Mouse (Mus musculus) forebrain, embryonic 16.5 days (tissue): ENCODE measurements around the gene Sstr4. TPM values are rescaled to one million over a fixed set of nuclear protein-coding genes. Genes with fewer than 3 reads are reported as not detected.

Source experiments
- ATAC-seq: fragments of 200-750 bp; cut with Nextera tagmentation; 2 replicates; pipeline ENCODE4 v1.8.0; 2017; ENCODE audit warnings: mild to moderate bottlenecking, moderate library complexity
- H3K27ac ChIP-seq: fragments of 300-500 bp; sonication (generic); 2 replicates; pipeline ENCODE4 v1.5.1; 2014; ENCODE audit warnings: low read length, control low read depth
- H3K27me3 ChIP-seq: fragments of 300-500 bp; sonication (generic); replicated peaks from 2 replicates; pipeline ENCODE4 v1.6.1; 2014; ENCODE audit warnings: low read length; ENCODE audit not compliant: control insufficient read depth, insufficient read depth
- H3K36me3 ChIP-seq: fragments of 300-500 bp; sonication (generic); 2 replicates; pipeline ENCODE4 v1.6.1; 2014; ENCODE audit not compliant: control insufficient read depth, insufficient read depth
- H3K4me1 ChIP-seq: fragments of 300-500 bp; sonication (generic); replicated peaks from 2 replicates; pipeline ENCODE4 v1.6.1; 2014; ENCODE audit warnings: low read length; ENCODE audit not compliant: control insufficient read depth, insufficient read depth
- H3K4me2 ChIP-seq: fragments of 300-500 bp; sonication (generic); 2 replicates; pipeline ENCODE4 v1.6.1; 2014; ENCODE audit warnings: mild to moderate bottlenecking, low read length, control low read depth
- H3K4me3 ChIP-seq: fragments of 300-500 bp; sonication (generic); replicated peaks from 2 replicates; pipeline ENCODE4 v1.5.1; 2014; ENCODE audit warnings: mild to moderate bottlenecking, low read length, control low read depth
- H3K9ac ChIP-seq: fragments of 300-500 bp; sonication (generic); replicated peaks from 2 replicates; pipeline ENCODE4 v1.6.1; 2014; ENCODE audit warnings: low read depth, low read length, control low read depth
- H3K9me3 ChIP-seq: fragments of 300-500 bp; sonication (generic); 2 replicates; pipeline ENCODE4 v1.6.1; 2016; ENCODE audit warnings: low read length; ENCODE audit not compliant: control insufficient read depth
- WGBS: fragments of 180-500 bp; shearing (Covaris S2); extraction: QIAGEN DNeasy Blood & Tissue Kit; methylation state at CpG from one replicate; pipeline ENCODE4 v1.1.7; 2014; 5-methylcytosine and 5-hydroxymethylcytosine counted together
- polyA plus RNA-seq: library from polyadenylated mRNA; unstranded; fragments of >200 nt; fragmentation: Nextera tagmentation; extraction: Ambion mirVana; gene quantifications from 2 replicates; pipeline ENCODE4 v1.2.1, GENCODE M21; 2015

The Sstr4 gene
- polyA plus RNA-seq, 1 experiment from 2014 or later = 1.6 TPM

DNA sequence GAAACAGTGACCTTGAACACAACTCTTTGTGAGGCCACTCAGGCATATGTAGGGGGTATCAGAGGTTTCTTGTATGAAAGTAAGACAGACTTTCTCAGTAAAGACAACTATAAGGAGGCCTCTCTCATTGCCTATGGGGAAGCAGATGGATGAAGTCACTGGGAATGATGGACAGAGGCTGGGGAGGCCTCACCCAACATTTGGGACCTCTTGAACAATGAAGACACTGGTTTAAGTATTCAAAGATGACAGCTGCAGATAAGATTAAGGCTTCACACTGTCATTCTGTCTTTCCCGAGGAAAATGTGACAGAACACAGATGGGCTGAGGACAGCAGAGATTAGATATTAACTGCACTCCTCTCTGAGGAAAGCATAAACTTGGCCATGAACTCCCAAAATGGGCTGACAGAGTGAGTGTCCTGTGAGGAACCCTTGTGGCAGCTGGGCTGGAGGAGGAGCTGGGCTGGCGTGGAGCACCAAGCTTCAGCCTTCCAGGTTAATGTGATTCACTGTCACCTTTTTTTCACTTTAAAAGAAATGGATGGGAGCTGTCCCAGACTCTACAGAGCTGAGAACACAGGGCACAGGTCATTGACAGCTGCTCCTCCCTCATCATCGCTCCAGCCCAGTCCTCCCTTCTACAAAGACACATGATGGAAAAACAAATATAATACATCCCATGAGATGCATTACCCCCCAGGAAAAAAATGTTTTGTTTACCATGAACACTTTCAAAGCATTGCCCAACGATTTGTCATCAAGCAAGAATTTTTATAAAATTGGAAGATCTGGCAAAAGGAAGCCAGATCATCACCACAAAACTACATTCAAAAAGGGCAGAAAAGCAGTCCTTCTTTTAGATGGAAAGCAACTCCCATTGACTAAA lies 23.2 kb upstream of the Sstr4 start:
- no peak overlapping the region for H3K4me3 ChIP-seq
- 78% methylated on average over 4 of the region's 4 CpGs for WGBS
- no peak for ATAC-seq
- no peaks in the 10 kb centered on the region for H3K9me3 ChIP-seq
- no peak overlapping the region for H3K9ac ChIP-seq
- no peaks in the 10 kb centered on the region for H3K4me1 ChIP-seq
- no peak overlapping the region for H3K4me2 ChIP-seq
- H3K27ac ChIP-seq = no peak overlapping the region
- no peaks in the 10 kb centered on the region for H3K36me3 ChIP-seq
- no peaks in the 10 kb centered on the region for H3K27me3 ChIP-seq

DNA sequence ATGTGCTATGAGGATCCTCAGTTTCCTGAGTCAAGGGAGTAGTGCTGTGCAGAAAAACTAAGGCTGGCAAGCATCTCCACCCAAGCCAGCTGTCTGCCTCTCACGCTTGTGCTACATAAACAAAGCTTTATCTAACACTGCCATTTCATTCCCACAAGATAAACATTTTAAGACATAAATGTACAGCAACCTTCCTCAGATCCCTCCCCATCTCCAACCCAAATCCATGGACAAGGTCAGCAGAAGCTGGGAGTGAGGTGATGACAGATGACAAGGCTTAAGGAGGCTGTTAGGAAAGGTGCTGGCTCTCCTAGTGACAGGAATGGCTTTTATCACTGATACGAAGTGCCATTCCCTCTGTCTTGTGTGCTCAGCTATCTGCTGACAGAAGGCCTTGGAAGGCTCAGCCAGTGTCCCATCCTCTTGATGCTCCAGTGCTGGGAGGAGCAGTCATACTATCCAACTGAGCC lies 21.5 kb upstream of the Sstr4 start:
- Histone ChIP-seq H3K27me3 (no peaks in the 10 kb centered on the region), H3K27ac (no peak overlapping the region), H3K4me2 (no peak overlapping the region), H3K9ac (no peak overlapping the region), H3K36me3 (no peaks in the 10 kb centered on the region), H3K9me3 (no peaks in the 10 kb centered on the region), H3K4me3 (no peak overlapping the region), H3K4me1 (no peaks in the 10 kb centered on the region)
- ATAC-seq = no peak
- WGBS = 79% methylated on average over 2 of the region's 2 CpGs

- Histone ChIP-seq H3K4me3 (no peak overlapping the region), H3K4me2 (no peak overlapping the region), H3K27ac (no peak overlapping the region), H3K9me3 (no peaks in the 10 kb centered on the region), H3K36me3 (no peaks in the 10 kb centered on the region), H3K4me1 (no peaks in the 10 kb centered on the region), H3K27me3 (no peaks in the 10 kb centered on the region), H3K9ac (no peak overlapping the region)
- no peak for ATAC-seq
- WGBS = 78% methylated on average over 10 of the region's 10 CpGs
Observed at GRCm38 (mm10) chr2:148375326-148376150, 19.6 kb upstream of the Sstr4 start.

DNA sequence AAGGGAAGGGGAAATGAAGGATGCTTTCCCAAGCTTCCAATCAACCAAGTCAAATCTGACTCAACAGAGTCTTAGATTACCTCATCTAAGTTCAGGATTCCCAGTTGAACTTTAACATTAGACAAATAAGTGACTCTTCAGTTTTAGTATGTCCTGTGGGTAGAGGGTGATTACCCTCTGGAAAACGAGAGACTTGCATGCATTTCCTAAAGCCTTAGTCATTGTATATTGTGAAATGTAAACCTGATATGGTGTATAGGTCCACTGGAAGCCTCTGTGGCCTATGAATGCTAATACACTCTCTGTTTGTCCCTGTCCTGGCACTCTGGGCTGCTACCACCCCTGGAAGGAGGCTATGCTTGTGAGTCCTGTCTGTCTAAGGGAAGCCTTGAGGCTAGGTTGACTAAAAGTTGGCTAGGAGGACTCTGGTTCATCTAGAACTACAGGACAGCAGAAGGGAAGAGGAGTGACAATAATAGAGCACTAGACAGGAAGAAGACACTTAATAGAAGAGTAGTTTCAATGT lies 16.3 kb upstream of the Sstr4 start:
- no peak overlapping the region for H3K9ac ChIP-seq
- no peak overlapping the region for H3K27ac ChIP-seq
- H3K27me3 ChIP-seq = no peaks in the 10 kb centered on the region
- H3K9me3 ChIP-seq = no peaks in the 10 kb centered on the region
- no peak for ATAC-seq
- no peak overlapping the region for H3K4me3 ChIP-seq
- no peaks in the 10 kb centered on the region for H3K36me3 ChIP-seq
- 89% methylated on average over 1 of the region's 1 CpGs for WGBS
- no peak overlapping the region for H3K4me2 ChIP-seq
- H3K4me1 ChIP-seq = no peaks in the 10 kb centered on the region

- Histone ChIP-seq H3K4me1 (no peaks in the 10 kb centered on the region), H3K9ac (no peak overlapping the region), H3K9me3 (no peaks in the 10 kb centered on the region), H3K27me3 (no peaks in the 10 kb centered on the region), H3K36me3 (no peaks in the 10 kb centered on the region), H3K4me3 (no peak overlapping the region), H3K27ac (no peak overlapping the region), H3K4me2 (no peak overlapping the region)
- ATAC-seq = no peak
- WGBS = 86% methylated on average over 1 of the region's 1 CpGs
Observed at GRCm38 (mm10) chr2:148379899-148380413, 15.2 kb upstream of the Sstr4 start.

DNA sequence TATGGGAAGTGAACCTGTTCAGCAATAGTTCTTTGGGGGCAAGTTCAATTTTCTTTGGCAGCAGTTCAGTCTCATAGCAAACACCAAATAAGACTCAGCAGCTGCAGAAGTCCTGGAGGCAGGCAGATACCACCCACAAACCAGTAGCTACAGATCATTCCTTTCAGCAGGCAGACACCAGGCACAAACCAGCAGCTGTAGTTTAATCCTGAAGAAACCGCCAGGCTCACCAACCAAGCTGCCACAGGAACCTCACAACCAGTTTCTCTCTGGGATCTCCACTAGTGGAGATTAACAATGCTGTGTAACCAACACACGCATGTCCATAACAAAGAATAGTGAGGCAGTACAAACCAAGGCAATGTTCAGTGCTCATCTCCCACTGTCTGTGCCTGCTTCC lies 14.1 kb upstream of the Sstr4 start:
- H3K4me2 ChIP-seq = no peak overlapping the region
- no peaks in the 10 kb centered on the region for H3K4me1 ChIP-seq
- ATAC-seq = no peak
- WGBS = 86% methylated on average over 2 of the region's 2 CpGs
- H3K27ac ChIP-seq = no peak overlapping the region
- no peak overlapping the region for H3K9ac ChIP-seq
- no peaks in the 10 kb centered on the region for H3K9me3 ChIP-seq
- H3K27me3 ChIP-seq = no peaks in the 10 kb centered on the region
- no peaks in the 10 kb centered on the region for H3K36me3 ChIP-seq
- no peak overlapping the region for H3K4me3 ChIP-seq

DNA sequence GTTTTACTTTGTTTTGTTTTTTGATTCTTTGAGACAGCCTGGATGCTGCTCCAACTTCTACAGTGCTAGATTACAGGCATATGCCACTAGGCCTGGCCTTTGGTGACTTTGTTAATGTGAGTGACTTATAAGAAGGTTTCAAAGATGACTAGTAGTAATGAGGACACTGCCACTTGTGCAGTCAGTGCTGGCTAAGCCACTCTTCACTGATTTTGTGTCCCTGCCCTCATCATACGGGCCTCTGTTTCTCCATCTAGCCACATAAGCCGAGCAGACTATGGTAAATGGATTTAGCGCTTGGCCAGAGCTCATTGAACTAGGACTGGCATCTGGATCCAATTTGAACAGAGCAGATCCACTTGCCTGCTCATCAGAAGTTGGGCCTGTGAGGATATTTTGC lies 8.7 kb upstream of the Sstr4 start:
- 92% methylated on average over 3 of the region's 3 CpGs for WGBS

DNA sequence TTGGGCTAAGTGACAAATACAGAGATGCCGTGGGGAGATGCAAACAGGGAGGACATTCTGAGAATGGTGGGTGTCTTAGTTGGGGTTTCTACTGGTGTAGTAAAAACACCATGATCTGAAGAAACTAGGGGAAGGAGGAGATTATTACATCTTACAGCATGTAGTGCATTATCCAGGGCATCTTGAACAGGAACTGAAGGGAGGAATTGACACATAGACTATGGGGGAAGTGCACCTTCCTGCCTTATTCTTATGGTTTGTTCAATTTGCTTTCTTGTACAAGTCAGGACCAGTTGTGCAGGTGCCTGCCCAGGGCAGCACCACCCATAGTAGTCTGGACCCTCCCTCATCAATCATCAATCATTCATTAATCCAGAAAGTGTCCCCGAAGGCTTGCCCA lies 8.2 kb upstream of the Sstr4 start:
- no peaks in the 10 kb centered on the region for H3K4me1 ChIP-seq
- H3K27ac ChIP-seq = no peak overlapping the region
- ATAC-seq = no peak
- H3K27me3 ChIP-seq = no peaks in the 10 kb centered on the region
- WGBS = 93% methylated on average over 2 of the region's 2 CpGs
- H3K4me3 ChIP-seq = no peak overlapping the region
- H3K9ac ChIP-seq = no peak overlapping the region
- H3K36me3 ChIP-seq = no peaks in the 10 kb centered on the region
- H3K9me3 ChIP-seq = no peaks in the 10 kb centered on the region
- no peak overlapping the region for H3K4me2 ChIP-seq

More for the DNA sequence above, 8.7 kb upstream of the Sstr4 start:
- H3K36me3 ChIP-seq = no peaks in the 10 kb centered on the region
- H3K4me1 ChIP-seq = no peaks in the 10 kb centered on the region
- H3K4me2 ChIP-seq = no peak overlapping the region
- H3K27ac ChIP-seq = no peak overlapping the region
- ATAC-seq = no peak
- no peak overlapping the region for H3K9ac ChIP-seq
- no peaks in the 10 kb centered on the region for H3K9me3 ChIP-seq
- no peak overlapping the region for H3K4me3 ChIP-seq
- no peaks in the 10 kb centered on the region for H3K27me3 ChIP-seq
